ENCODE assay signal across 15 mouse cellular contexts in genomic region chr5:135109976-135110375, GRCm38 (mm10). TPM values are rescaled to one million over a fixed set of nuclear protein-coding genes. Genes with fewer than 3 reads are reported as not detected.
"Had no signal": no experiment of that assay in that cellular context is flagged by ENCODE, and none has a peak within 500 bp of the region (broad histone marks: within the 10 kb centered on the region; RNA-seq: fewer than 3 reads in every experiment).

No protein-coding gene starts in this region.

- H3K27ac ChIP-seq: limb, embryonic 12.5 days; liver, embryonic 14.5 days; neural tube, embryonic 12.5 days had no signal

- H3K9me3 ChIP-seq: limb, embryonic 12.5 days; neural tube, embryonic 12.5 days had no signal

- H3K4me2 ChIP-seq: limb, embryonic 12.5 days; neural tube, embryonic 12.5 days had no signal

- H3K9ac ChIP-seq: limb, embryonic 12.5 days; liver, embryonic 14.5 days; neural tube, embryonic 12.5 days had no signal

- DNase-seq: layer of hippocampus, adult 9-11 months; liver; lung, adult 2 months; lung, postnatal 36 days; midbrain, embryonic 14.5 days; thymus, adult 18-20 months; thymus, postnatal 36 days had no signal

- H3K36me3 ChIP-seq: limb, embryonic 12.5 days; neural tube, embryonic 12.5 days had no signal

- H3K4me3 ChIP-seq: limb, embryonic 12.5 days; neural tube, embryonic 12.5 days had no signal

- ATAC-seq: intestine, embryonic 16.5 days; lung, postnatal 0 days had no signal

RNA-seq across cellular contexts. Expression of gene Mlxipl, which starts 20.3 kb away (rescaled TPM):
- total RNA-seq: neutrophil, adult 5-6 weeks had no signal

RNA-seq across cellular contexts. Expression of gene Vps37d, which starts 31.9 kb away (rescaled TPM):
- total RNA-seq: megakaryocyte progenitor cell, adult 5-6 weeks; monocyte, adult 5-6 weeks; neutrophil, adult 5-6 weeks had no signal
